Mouse (Mus musculus) liver, embryonic 14.5 days (tissue): ENCODE measurements around the gene Sele. TPM values are rescaled to one million over a fixed set of nuclear protein-coding genes. Genes with fewer than 3 reads are reported as not detected.
"Not testable (repeated sequence)": the region's sequence is repeated elsewhere in the genome, so short reads cannot be mapped to it uniquely, and the experiment has no call there.

Experiments
- ATAC-seq: fragments of 200-750 bp; cut with Nextera tagmentation; 2 replicates; pipeline ENCODE4 v1.8.0; 2017; ENCODE audit warnings: moderate number of reproducible peaks, mild to moderate bottlenecking, moderate library complexity; ENCODE audit not compliant: insufficient read depth
- DNase-seq, 3 experiments: peaks; one replicate each; pipeline ENCODE4 v3.0.0-alpha.2; 2012 to 2013; ENCODE audit warnings: low read depth in 3 of 3, low spot score in 3 of 3
- H3K27ac ChIP-seq: fragments of 300-500 bp; sonication (generic); 2 replicates; pipeline ENCODE4 v1.5.1; 2014; ENCODE audit warnings: moderate library complexity, mild to moderate bottlenecking, control low read depth, inconsistent platforms
- H3K27me3 ChIP-seq: fragments of 300-500 bp; sonication (generic); 2 replicates; pipeline ENCODE4 v1.6.1; 2014; ENCODE audit warnings: mild to moderate bottlenecking, low read length, moderate library complexity; ENCODE audit not compliant: control insufficient read depth, insufficient read depth
- H3K36me3 ChIP-seq: fragments of 300-500 bp; sonication (generic); replicated peaks from 2 replicates; pipeline ENCODE4 v1.6.1; 2014; ENCODE audit warnings: low read depth; ENCODE audit not compliant: control insufficient read depth, insufficient read depth
- H3K4me1 ChIP-seq, 2 experiments: fragments of 200-500 bp in 1 of 2; fragments of 300-500 bp in 1 of 2; sonication (generic) in 1 of 2; replicated peaks; 2 replicates each; pipeline ENCODE4 v1.6.1; 2012 to 2014; ENCODE audit warnings: antibody characterized with exemption in 1 of 2, inconsistent platforms in 1 of 2, low read length in 1 of 2; ENCODE audit not compliant: control insufficient read depth in 2 of 2, insufficient read depth in 2 of 2
- H3K4me2 ChIP-seq: fragments of 300-500 bp; sonication (generic); 2 replicates; pipeline ENCODE4 v1.6.1; 2014; ENCODE audit warnings: low read depth, mild to moderate bottlenecking, control low read depth, moderate library complexity
- H3K4me3 ChIP-seq, 2 experiments: fragments of 200-500 bp in 1 of 2; fragments of 300-500 bp in 1 of 2; sonication (generic) in 1 of 2; 2 replicates each; pipeline ENCODE4 v1.5.1; 2012 to 2014; ENCODE audit warnings: low read depth in 2 of 2, low read length in 2 of 2, mild to moderate bottlenecking in 2 of 2, control low read depth in 1 of 2, inconsistent platforms in 1 of 2, moderate library complexity in 1 of 2; ENCODE audit not compliant: insufficient read depth in 1 of 2
- H3K9ac ChIP-seq: fragments of 300-500 bp; sonication (generic); replicated peaks from 2 replicates; pipeline ENCODE4 v1.6.1; 2014; ENCODE audit warnings: mild to moderate bottlenecking, control low read depth, moderate library complexity
- H3K9me3 ChIP-seq: fragments of 300-500 bp; sonication (generic); 2 replicates; pipeline ENCODE4 v1.6.1; 2016; ENCODE audit warnings: low read length, mixed read lengths; ENCODE audit not compliant: control insufficient read depth
- CTCF ChIP-seq: IDR thresholded peaks from 2 replicates; pipeline ENCODE4 v1.5.1; 2016; ENCODE audit warnings: antibody characterized with exemption, low read depth, control low read depth
- EP300 ChIP-seq: IDR thresholded peaks from 2 replicates; pipeline ENCODE4 v1.6.1; 2016; ENCODE audit warnings: antibody characterized with exemption, low read depth
- WGBS: fragments of 180-500 bp; shearing (Covaris S2); extraction: QIAGEN DNeasy Blood & Tissue Kit; methylation state at CpG from one replicate; pipeline ENCODE4 v1.1.7; 2014; ENCODE audit not compliant: insufficient replicate concordance; 5-methylcytosine and 5-hydroxymethylcytosine counted together
- polyA plus RNA-seq, 2 experiments: library from polyadenylated mRNA; depleted of rRNA in 1 of 2; stranded (reverse) in 1 of 2; unstranded in 1 of 2; fragments of >200 nt; fragmentation: Nextera tagmentation in 1 of 2; extraction: Ambion mirVana in 1 of 2; gene quantifications; 2 replicates each; pipeline versions ENCODE4 v1.2.1 to v1.2.3; 2012 to 2014

Gene Sele
- polyA plus RNA-seq, 2 experiments = 0.04 TPM; not detected in 1

- Histone ChIP-seq H3K27ac (no peak overlapping the region), H3K9me3 (no peaks in the 10 kb centered on the region), H3K27me3 (no peaks in the 10 kb centered on the region), H3K4me2 (no peak overlapping the region), H3K9ac (no peak overlapping the region), H3K36me3 (no peaks in the 10 kb centered on the region), H3K4me1 (no peaks in the 10 kb centered on the region), H3K4me3 (no peak overlapping the region)
- 66% methylated on average over 16 of the region's 16 CpGs for WGBS
- DNase-seq (no peak), ATAC-seq (no peak)
- TF ChIP-seq CTCF = no peak
- TF ChIP-seq EP300 = no peak
Observed at GRCm38 (mm10) chr1:164018221-164018896, 29.7 kb upstream of the Sele start.

- Histone ChIP-seq H3K4me2 (no peak overlapping the region), H3K27ac (no peak overlapping the region), H3K9me3 (no peaks in the 10 kb centered on the region), H3K36me3 (no peaks in the 10 kb centered on the region), H3K4me1 (no peaks in the 10 kb centered on the region), H3K4me3 (no peak overlapping the region), H3K9ac (no peak overlapping the region), H3K27me3 (no peaks in the 10 kb centered on the region)
- no peak for DNase-seq
- no peak for TF ChIP-seq EP300
- TF ChIP-seq CTCF = no peak
- WGBS = 36% methylated on average over 6 of the region's 6 CpGs
- ATAC-seq = no peak
Observed at GRCm38 (mm10) chr1:164019789-164020188, 28.2 kb upstream of the Sele start.

GRCm38 (mm10) chr1:164020746-164021145 is 27.3 kb upstream of the Sele start:
- not testable (repeated sequence) for H3K4me2 ChIP-seq, H3K9ac ChIP-seq, H3K27ac ChIP-seq, H3K27me3 ChIP-seq, H3K9me3 ChIP-seq, H3K4me3 ChIP-seq, H3K4me1 ChIP-seq, H3K36me3 ChIP-seq, ATAC-seq, DNase-seq
- whole genome bisulfite sequencing = 88% methylated on average over 3 of the region's 3 CpGs

GRCm38 (mm10) chr1:164022106-164022505 is 25.9 kb upstream of the Sele start:
- not testable (repeated sequence) for H3K36me3 ChIP-seq, H3K27ac ChIP-seq, H3K4me3 ChIP-seq, H3K9ac ChIP-seq, DNase-seq, H3K27me3 ChIP-seq, H3K4me2 ChIP-seq, ATAC-seq, H3K9me3 ChIP-seq, H3K4me1 ChIP-seq
- 60% methylated on average over 5 of the region's 5 CpGs for WGBS

GRCm38 (mm10) chr1:164025685-164026084 is 22.3 kb upstream of the Sele start:
- Histone ChIP-seq H3K27ac (no peak overlapping the region), H3K4me1 (no peaks in the 10 kb centered on the region), H3K9me3 (no peaks in the 10 kb centered on the region), H3K36me3 (no peaks in the 10 kb centered on the region), H3K4me2 (no peak overlapping the region), H3K4me3 (no peak overlapping the region), H3K27me3 (no peaks in the 10 kb centered on the region), H3K9ac (no peak overlapping the region)
- TF ChIP-seq CTCF (no peak), EP300 (no peak)
- WGBS = 31% methylated on average over 4 of the region's 4 CpGs
- ATAC-seq = no peak
- DNase-seq = no peak
